Mouse (Mus musculus) brain, adult 2 months (tissue): ENCODE measurements around the gene C3ar1.
A peak's percentile ranks its signal among the peaks of the same experiment; 100 is the strongest.

Experiments
- DNase-seq: peaks from one replicate; pipeline ENCODE4 v3.0.0; 2011; ENCODE audit warnings: low read depth, low spot score

C3ar1 gene

GRCm38 (mm10) chr6:122825923-122826742 lies 29.8 kb downstream of the C3ar1 start:
- peak; percentile 95 for DNase-seq

GRCm38 (mm10) chr6:122825166-122825565 lies 30.8 kb downstream of the C3ar1 start:
- DNase-seq: no peak

DNA sequence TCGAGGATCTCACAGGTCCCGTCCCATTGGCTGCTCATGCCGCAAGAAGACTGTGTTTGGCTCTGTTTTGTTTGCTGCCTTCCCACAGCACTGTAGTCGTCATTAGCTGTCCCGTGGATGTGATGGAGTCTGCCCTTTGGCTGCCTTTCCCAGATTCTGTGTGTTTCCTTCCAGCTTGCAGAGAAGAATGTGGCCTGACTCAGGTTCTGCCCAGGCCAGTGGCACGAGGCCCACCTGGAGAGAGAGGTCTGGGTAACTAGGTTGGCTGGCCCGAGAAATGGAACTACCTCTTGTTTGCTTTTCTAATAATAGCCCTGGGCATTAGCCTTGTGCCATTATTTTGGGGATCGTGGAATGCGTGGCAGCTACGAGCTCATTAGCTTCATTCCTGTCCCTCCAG lies 31.9 kb downstream of the C3ar1 start:
- peak; percentile 66 for DNase-seq

GRCm38 (mm10) chr6:122821822-122822221 lies 34.1 kb downstream of the C3ar1 start:
- no peak for DNase-seq

DNA sequence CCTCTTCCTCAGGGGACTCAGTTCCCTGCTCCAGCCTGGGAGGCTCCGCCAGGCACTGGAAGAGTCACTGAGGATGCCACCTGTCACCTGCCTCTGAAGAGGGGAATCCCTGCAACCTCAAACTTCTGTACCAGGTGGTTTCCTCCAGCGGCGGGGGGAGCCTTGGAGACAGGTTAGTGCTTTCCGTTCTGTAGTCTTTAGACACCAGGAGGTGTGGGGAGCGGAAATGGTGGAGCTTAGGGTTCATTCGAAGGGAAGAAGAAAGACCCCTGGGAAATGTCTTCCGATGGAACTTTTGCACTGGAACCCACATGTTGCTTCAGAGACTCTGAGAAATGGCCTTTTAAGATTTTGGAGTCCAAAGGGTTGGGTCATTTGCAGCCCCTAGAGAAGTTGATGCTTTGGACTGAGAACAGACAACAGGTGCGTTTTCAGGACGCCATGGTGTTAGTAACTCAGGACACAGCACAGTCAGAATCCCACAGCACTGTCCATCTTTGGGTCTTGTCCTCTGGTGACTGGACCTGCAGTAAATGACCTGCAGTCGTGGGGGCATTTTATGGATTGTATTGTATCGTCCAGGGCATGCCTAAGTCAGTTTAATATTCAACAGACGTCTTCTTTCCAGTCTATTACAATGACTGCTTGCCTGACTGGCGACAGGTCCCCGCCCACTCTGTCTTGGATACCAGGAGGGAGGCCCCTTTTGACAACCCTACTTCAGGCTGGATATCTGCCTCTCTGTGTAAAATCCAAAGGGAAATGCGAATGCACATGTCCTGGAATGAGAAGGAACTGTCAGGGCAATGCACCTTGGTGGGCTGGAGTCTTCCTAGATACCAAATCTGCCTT lies 34.9 kb downstream of the C3ar1 start:
- DNase-seq: no peak

DNA sequence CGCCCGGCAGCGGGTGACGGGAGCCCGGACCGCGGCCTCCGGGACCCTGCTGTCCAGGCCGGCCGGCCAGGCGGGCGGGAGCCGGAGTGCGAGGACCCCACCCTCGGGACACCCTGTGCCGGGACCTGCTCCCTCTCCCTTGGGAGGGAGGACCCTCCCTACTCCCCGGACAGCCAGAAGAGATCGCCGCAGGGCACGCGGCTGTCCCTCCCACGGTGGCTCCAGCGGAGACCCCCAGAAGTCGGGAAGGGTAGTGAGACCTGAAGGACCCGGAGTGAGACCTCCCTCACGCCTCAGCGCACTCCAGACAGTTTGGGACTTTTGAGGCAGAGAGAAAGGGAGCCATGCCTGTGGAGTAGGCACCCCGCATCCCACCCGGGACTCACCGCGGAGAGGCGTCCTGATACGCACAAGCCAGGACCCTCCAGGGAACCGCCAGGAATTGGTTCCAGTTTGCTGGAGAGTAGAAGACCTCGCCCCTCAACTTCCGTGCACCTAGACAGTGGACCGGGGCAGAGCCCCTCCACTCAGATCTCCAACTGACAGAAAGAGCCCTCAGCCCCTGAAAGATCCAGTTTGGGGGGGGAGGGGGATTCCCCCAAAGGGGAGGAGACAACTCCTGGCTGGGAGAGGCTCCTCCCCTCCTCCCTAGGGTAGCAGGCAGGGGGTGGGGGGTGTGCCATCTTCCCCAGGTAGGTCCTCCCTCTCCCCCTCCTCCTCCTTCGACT lies 35.7 kb downstream of the C3ar1 start:
- peak; percentile 60 for DNase-seq

GRCm38 (mm10) chr6:122819306-122820070 lies 36.5 kb downstream of the C3ar1 start, which contains the start of gene Foxj2:
Gene Foxj2 (plus strand): TSS chr6:122819914.
- DNase-seq: peak; percentile 74

- no peak for DNase-seq
Observed at GRCm38 (mm10) chr6:122813640-122814039, 42.3 kb downstream of the C3ar1 start.

- DNase-seq: no peak
Observed at GRCm38 (mm10) chr6:122812716-122813115, 43.2 kb downstream of the C3ar1 start.

DNA sequence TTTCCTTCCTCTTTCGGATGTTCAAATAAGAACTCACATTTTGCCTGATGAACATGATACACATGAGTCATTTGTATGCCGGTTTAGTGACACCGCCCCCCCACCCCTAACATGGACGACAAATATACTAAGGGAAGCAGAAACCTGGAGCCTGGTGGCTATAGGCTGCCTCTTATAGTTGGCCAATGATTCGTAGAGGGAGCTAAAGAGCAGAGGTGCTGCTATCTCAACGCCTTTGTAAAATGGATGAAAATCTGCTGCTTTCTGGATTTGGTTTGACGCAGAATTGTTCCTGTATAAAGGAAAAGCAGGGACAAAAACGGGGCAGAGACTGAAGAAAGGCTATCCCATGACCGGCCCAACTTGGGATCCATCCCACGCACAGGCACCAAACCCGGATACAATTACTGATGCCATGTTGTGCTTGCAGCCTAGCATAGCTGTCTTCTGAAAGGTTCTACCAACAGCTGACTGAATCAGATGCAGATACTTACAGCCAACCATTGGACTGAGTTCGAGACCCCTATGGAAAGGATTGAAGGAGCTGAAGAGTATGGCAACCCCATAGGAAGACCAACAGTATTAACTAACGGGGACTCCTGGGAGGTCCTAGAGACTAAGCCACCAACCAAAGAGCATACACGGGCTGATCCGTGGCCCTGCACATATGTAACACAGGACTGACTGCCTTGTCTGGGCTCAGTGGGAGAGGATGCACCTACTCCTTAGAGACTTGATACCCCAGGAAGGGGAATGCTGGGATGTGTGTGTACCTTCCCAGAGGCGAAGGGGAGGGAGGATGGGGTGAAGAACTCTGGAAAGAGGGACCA lies 44.0 kb downstream of the C3ar1 start:
- peak; percentile 80 for DNase-seq

DNA sequence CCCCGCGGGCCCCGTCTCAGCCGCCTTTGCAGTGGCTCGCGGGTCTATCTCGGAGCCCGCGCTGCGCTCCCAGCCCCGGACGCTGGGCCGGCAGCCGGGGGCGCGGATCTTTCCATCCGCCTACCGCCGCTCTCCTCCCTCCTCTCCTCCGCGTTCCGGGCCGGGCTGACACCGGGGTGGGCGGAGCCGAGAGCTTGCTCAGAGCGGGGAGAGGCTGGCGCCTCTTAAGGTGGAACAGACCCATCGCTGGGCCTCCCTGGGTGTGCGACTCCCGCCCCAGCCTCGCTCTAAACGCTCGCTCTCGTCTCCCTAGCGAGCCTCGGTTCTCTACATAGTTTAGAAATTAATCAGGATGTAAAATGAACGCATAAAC lies 44.7 kb downstream of the C3ar1 start:
- peak; percentile 98 for DNase-seq

DNA sequence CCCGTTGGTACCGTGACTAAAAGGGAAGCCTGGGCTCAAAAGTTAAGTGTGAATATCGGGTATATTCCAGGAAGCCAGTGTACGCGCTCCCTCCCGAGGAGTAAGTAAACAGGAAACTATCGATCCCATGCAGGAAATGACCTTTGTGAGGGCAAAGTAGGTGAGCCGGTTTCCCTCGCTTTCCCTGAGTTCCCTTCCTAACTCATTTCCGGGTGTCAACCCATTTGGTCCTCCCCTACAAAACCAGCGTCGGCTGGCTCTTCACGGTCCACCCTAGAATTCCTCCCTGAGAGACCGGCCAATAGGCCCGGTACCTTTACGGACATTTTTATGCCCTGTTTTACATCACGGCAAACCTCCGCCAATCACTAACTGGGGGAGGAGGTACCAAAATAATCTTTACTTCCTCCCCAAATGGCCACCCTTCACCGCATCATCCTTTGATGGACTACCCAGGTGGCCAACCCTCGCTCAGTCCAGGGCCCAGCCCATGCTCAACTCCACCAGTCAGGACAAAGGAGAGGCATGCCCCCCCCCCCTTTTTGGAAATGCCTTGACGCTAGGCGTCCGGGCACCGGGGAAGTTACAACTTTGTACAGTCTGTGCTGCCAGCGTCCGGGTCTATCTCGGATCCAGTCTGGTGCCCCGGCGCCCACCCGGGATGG lies 45.2 kb downstream of the C3ar1 start:
- peak; percentile 100 for DNase-seq

- no peak for DNase-seq
Observed at GRCm38 (mm10) chr6:122810022-122810614, 45.8 kb downstream of the C3ar1 start.

DNA sequence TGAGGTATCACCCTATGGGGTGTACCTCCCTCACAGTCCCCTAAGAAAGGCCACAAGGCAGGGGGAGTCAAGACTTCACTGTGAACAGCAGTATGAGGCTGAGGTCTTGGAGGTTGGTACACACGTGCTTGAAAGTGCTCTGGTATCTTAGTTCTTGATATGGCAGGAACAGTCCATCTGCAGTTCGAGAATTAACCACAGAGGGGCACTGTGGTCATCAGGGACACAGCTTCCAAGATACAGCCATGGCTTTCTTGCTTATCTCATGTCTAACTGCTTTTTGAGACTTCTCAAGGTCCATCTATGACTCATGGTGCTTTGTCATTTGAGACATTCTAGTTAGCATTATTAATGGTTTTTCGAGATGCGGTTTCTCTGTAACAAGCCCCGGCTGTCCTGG lies 51.5 kb downstream of the C3ar1 start:
- DNase-seq: peak; percentile 87

- DNase-seq: peak; percentile 78
Observed at GRCm38 (mm10) chr6:122801801-122802514, 54.0 kb downstream of the C3ar1 start.

DNA sequence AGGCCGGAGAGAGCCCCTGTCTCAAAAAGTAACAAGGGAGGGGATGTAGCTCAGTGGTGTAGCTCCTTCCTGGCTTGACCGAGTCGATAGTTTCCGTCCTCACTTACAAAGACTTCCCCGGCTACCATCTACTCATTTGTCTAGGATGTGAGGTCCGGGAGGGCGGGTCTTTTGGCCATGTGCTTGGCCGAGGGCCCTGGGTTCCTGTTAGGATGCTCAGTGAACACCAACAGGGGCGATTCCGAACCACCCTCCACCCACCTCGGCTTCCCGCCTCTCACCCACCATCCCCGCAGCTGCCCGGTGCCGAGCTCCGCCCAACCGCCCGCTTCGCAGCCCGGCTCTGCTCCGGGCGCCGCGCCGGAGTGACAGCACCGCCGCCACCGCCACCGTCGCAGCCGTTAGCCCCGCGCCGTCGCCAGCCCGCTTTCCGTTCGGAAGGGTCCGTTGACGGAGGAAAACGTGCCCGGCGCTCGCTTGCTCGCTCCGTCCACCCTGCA lies 54.6 kb downstream of the C3ar1 start, which contains the start of gene Slc2a3:
TSS of gene Slc2a3 (minus strand) at position 340 of the 500 bp plus-strand sequence.
- peak; percentile 79 for DNase-seq

GRCm38 (mm10) chr6:122800640-122801300 lies 55.2 kb downstream of the C3ar1 start:
- DNase-seq: peak; percentile 86
